Mouse (Mus musculus) lung, postnatal 0 days (tissue): ENCODE measurements at regions not wholly inside any gene's neighbourhood (a gene's known extent, or its start where the extent isn't known, plus 50 kb on each side); places are given as distances from the start of the nearest gene placed in this dataset.

Source experiments
- ATAC-seq: fragments of 200-750 bp; cut with Nextera tagmentation; 2 replicates; pipeline ENCODE4 v1.8.0; 2017; ENCODE audit warnings: moderate library complexity
- DNase-seq: peaks from one replicate; pipeline ENCODE4 v3.0.0-alpha.2; 2016; ENCODE audit warnings: low spot score
- H3K27ac ChIP-seq: fragments of 300-500 bp; sonication (generic); 2 replicates; pipeline ENCODE4 v1.5.1; 2014; ENCODE audit warnings: antibody characterized with exemption, mild to moderate bottlenecking, low read length, mixed read lengths
- H3K27me3 ChIP-seq: fragments of 300-500 bp; sonication (generic); replicated peaks from 2 replicates; pipeline ENCODE4 v1.6.1; 2014; ENCODE audit warnings: low read length, mixed read lengths; ENCODE audit not compliant: insufficient read depth
- H3K36me3 ChIP-seq: fragments of 300-500 bp; sonication (generic); 2 replicates; pipeline ENCODE4 v1.6.1; 2014; ENCODE audit warnings: low read length, mixed read lengths; ENCODE audit not compliant: insufficient read depth
- H3K4me1 ChIP-seq: fragments of 300-500 bp; sonication (generic); 2 replicates; pipeline ENCODE4 v1.6.1; 2014; ENCODE audit warnings: antibody characterized with exemption, low read depth, low read length, mixed read lengths; ENCODE audit not compliant: insufficient read depth
- H3K4me2 ChIP-seq: fragments of 300-500 bp; sonication (generic); replicated peaks from 2 replicates; pipeline ENCODE4 v1.6.1; 2014; ENCODE audit warnings: low read depth, mild to moderate bottlenecking, low read length, moderate library complexity, mixed read lengths
- H3K4me3 ChIP-seq: fragments of 300-500 bp; sonication (generic); 2 replicates; pipeline ENCODE4 v1.5.1; 2014; ENCODE audit warnings: low read depth, low read length
- H3K9ac ChIP-seq: fragments of 300-500 bp; sonication (generic); replicated peaks from 2 replicates; pipeline ENCODE4 v1.6.1; 2014; ENCODE audit warnings: low read depth, mild to moderate bottlenecking
- H3K9me3 ChIP-seq: fragments of 300-500 bp; sonication (generic); 2 replicates; pipeline ENCODE4 v1.6.1; 2016; ENCODE audit warnings: low read length, mixed read lengths
- CTCF ChIP-seq: IDR thresholded peaks from 2 replicates; pipeline ENCODE4 v1.5.1; 2016; ENCODE audit warnings: antibody characterized with exemption, mild to moderate bottlenecking
- EP300 ChIP-seq: IDR thresholded peaks from 2 replicates; pipeline ENCODE4 v1.6.1; 2016; ENCODE audit warnings: antibody characterized with exemption, mild to moderate bottlenecking, control low read depth
- WGBS: fragments of 180-500 bp; shearing (Covaris S2); extraction: QIAGEN DNeasy Blood & Tissue Kit; methylation state at CpG from one replicate; pipeline ENCODE4 v1.1.7; 2014; 5-methylcytosine and 5-hydroxymethylcytosine counted together

DNA sequence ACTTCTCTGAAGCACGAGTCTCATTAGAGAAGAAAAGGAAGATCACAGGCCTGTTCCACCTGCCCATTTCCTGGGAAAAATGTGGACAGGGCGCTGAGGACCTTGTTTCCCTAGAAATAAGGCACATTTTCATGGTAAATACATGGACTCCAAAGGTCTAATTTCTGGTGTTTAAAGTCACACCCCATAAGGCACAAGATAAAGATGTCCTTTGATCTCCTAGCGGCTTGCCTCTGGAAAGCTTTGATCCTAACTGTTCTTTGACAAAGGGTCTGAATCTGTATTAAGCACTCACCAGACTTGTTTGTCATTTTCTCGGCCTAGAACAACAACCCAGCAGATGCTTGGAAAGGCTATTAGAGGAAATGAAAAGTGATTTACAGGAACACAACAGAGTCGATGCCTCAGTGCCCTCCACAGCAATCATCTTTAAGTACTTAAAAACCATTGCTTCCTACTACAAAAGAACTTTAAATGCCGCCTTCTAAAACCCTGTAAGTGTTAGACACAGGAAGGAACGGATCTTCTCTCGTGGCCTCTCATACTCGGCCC lies 168.3 kb upstream of the Plxnc1 start:
- Histone ChIP-seq H3K36me3 (no peaks in the 10 kb centered on the region), H3K27me3 (no peaks in the 10 kb centered on the region), H3K4me2 (no peak overlapping the region), H3K4me3 (no peak overlapping the region), H3K9ac (no peak overlapping the region), H3K27ac (0 out of 2 replicates have a peak overlapping the region, but pooled peaks have one; percentile 32), H3K4me1 (0 out of 2 replicates have a peak, but pooled peaks cover 10% of the 10 kb centered on the region), H3K9me3 (no peaks in the 10 kb centered on the region)
- WGBS, result 45% methylated on average over 9 of the region's 9 CpGs
- no peak for TF ChIP-seq CTCF
- TF ChIP-seq EP300, result no peak
- no peak for DNase-seq
- no peak for ATAC-seq

DNA sequence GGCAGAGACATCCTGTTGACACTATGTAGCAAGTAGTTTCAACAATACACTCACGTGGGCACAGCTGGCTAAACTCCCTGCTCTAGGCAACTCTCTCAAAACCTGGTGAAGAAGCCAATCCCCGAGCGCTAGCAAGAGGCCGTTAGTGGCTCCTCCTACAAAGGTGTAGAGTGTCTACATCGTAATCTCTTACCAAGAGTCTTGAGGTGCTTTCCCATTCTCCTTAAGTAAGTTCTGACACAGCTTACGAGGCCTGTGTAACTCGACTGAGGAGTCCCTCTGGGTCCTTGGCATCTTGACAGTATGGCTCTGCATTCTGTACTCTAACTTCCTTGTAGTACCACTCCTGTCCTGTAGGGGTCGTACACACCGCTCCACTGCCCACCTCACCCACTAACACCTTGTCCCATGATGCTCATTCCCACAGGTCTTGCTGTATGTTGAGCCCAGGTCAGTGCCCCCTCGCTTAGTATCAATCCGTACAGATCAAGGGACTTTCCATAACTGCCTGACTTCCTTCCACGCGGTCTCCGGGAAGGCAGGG lies 167.7 kb upstream of the Plxnc1 start:
- DNase-seq, result peak; percentile 82
- H3K27ac ChIP-seq, result 0 out of 2 replicates have a peak overlapping the region, but pooled peaks have one; percentile 32
- 0 out of 2 replicates have a peak, but pooled peaks cover 6% of the 10 kb centered on the region for H3K4me1 ChIP-seq
- no peaks in the 10 kb centered on the region for H3K36me3 ChIP-seq
- peak; percentile 75 for TF ChIP-seq CTCF
- TF ChIP-seq EP300, result no peak; the same call in 1 of the 2 replicates
- ATAC-seq, result peak; percentile 82
- no peak overlapping the region for H3K4me3 ChIP-seq
- 31% methylated on average over 14 of the region's 14 CpGs for WGBS
- H3K9ac ChIP-seq, result no peak overlapping the region
- H3K9me3 ChIP-seq, result no peaks in the 10 kb centered on the region
- H3K4me2 ChIP-seq, result no peak overlapping the region
- H3K27me3 ChIP-seq, result no peaks in the 10 kb centered on the region

DNA sequence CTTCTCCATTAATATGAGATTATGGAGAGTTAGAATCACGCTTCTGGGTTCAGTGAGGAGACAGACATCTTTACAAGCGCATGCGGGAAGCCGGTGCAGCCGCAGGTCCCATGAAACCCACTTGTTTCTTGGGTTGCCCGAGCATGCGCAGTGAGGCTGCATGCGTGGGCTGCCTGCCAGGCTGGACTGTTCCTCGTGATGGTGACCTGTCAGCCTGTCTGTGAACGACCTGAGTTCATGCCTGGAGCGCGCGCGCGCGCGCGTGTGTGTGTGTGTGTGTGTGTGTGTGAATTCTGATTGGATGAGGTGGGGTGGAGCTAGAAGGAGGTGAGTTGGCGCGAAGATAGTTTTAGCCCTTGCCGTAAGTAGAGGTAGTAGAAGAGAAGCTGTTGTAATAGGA lies 166.2 kb upstream of the Plxnc1 start:
- no peaks in the 10 kb centered on the region for H3K36me3 ChIP-seq
- H3K27me3 ChIP-seq, result no peaks in the 10 kb centered on the region
- H3K9ac ChIP-seq, result no peak overlapping the region
- WGBS, result 90% methylated on average over 21 of the region's 21 CpGs
- ATAC-seq, result no peak
- H3K4me2 ChIP-seq, result no peak overlapping the region
- no peak overlapping the region for H3K27ac ChIP-seq
- no peak for TF ChIP-seq CTCF
- TF ChIP-seq EP300, result no peak
- no peaks in the 10 kb centered on the region for H3K4me1 ChIP-seq
- H3K4me3 ChIP-seq, result no peak overlapping the region
- H3K9me3 ChIP-seq, result no peaks in the 10 kb centered on the region
- DNase-seq, result no peak

DNA sequence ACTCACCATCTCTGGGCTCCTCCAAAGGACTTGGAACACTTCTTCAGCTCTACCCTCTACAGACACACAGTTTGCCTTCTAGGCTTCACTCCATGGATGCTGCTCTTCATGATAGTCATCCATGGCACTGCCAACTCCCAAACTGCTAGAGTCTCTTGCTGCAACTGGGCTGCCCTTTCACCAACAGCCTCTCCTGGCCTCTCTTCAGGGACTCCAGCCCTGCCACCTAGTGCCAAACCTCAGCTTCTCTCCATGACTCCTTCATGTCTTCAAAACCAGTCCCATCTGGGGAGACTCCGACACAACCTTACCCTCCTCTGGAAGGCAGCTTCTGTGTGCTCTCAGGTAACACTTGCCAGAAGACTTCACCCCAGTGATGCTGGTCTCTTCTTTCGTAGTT lies 164.9 kb upstream of the Plxnc1 start:
- H3K4me2 ChIP-seq, result no peak overlapping the region
- H3K9me3 ChIP-seq, result no peaks in the 10 kb centered on the region
- no peak for ATAC-seq
- H3K36me3 ChIP-seq, result no peaks in the 10 kb centered on the region
- H3K27ac ChIP-seq, result no peak overlapping the region
- H3K4me3 ChIP-seq, result no peak overlapping the region
- no peaks in the 10 kb centered on the region for H3K4me1 ChIP-seq
- H3K9ac ChIP-seq, result no peak overlapping the region
- no peaks in the 10 kb centered on the region for H3K27me3 ChIP-seq
- WGBS, result 93% methylated on average over 2 of the region's 2 CpGs
- no peak for TF ChIP-seq EP300
- no peak for TF ChIP-seq CTCF
- DNase-seq, result no peak

DNA sequence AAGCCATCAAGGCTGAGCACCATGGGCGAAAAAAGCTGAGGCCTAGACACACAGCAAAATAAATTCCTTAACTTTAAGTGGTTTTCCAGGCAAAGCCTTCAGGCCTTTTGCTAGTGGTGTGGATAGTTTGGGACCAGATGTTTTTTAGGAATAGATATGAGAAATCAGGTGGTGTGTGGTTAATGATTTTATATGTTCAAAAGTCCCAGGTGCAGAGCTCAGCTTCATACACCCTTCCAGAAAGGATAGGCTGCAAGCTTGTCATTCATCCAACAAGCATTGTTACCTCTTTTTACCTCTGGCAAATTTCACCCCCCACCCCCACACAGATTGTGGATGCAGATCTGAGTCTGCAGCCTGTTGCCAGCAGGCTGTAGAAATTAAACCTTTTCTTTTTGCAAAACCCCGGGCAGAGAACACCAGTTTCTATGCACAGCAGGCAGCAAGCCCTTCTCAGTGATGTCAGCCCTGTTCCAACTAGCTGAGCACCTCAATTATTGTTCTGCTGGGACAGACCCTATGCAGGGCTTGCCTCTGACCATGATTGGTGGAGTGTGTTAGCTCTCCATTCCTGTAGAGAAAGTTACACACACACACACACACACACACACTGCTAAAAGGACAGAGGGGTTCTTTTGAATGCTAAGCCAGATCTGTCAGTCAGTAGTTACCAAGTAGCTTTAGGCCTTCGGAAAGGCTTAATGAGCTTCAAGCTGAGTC lies 163.1 kb upstream of the Plxnc1 start:
- no peaks in the 10 kb centered on the region for H3K27me3 ChIP-seq
- H3K4me2 ChIP-seq, result no peak overlapping the region
- 69% methylated on average over 3 of the region's 3 CpGs for WGBS
- ATAC-seq (no peak), DNase-seq (no peak)
- no peak overlapping the region for H3K9ac ChIP-seq
- no peak overlapping the region for H3K27ac ChIP-seq
- H3K36me3 ChIP-seq, result no peaks in the 10 kb centered on the region
- no peak overlapping the region for H3K4me3 ChIP-seq
- H3K4me1 ChIP-seq, result no peaks in the 10 kb centered on the region
- H3K9me3 ChIP-seq, result no peaks in the 10 kb centered on the region
- TF ChIP-seq CTCF (no peak), EP300 (no peak)

DNA sequence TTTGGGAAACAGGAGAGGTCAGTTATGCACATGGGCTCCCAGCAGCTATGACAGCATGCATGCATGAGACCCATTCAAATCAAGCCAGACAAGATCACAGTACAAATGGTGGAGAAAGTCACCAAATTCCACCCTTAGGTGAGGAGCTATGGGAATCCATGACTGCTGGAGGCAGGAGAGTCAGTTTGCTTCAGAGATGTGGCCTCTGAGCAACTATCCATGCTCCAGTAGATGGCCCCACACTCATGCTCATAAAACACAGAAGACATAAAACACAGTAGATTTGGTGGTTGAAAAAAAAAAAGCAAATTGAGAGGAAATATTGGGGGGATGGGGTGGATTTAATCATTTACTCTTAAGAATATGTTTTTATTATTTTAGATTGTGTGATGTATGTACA lies 159.2 kb upstream of the Plxnc1 start:
- Histone ChIP-seq H3K4me1 (no peaks in the 10 kb centered on the region), H3K27me3 (no peaks in the 10 kb centered on the region), H3K4me3 (no peak overlapping the region), H3K9me3 (no peaks in the 10 kb centered on the region), H3K9ac (no peak overlapping the region), H3K27ac (no peak overlapping the region), H3K36me3 (no peaks in the 10 kb centered on the region), H3K4me2 (no peak overlapping the region)
- DNase-seq, result peak; percentile 73
- ATAC-seq, result no peak; the same call in 1 of the 2 replicates
- TF ChIP-seq EP300, result no peak
- TF ChIP-seq CTCF, result peak; percentile 67
